Mouse (Mus musculus) layer of hippocampus, adult 9-10 months (tissue): ENCODE results near the gene Znhit6.

Source experiments
- DNase-seq: peaks from one replicate; pipeline ENCODE4 v3.0.0; 2022; ENCODE audit warnings: low spot score

Znhit6 gene

DNA sequence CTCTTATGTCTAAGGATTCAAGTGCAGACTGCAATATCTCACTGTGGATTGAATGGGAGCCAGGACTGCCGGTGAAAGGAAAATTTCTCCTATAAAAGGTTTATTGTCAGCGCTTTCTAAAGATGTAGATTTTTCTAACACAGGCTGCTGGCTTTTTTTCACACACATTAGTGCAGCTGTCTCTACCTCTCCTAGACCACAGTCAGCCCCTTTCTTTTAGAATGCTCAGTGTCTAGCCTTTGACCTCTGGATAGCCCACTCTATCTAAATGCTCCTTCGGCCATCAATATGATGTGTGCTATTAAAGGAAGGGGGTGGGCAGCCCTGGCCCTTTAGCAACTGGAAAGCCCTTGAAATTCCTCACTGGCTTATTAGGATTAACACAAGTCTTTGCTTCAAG, 70.0 kb downstream of the Znhit6 start:
- DNase-seq, result no peak

DNA sequence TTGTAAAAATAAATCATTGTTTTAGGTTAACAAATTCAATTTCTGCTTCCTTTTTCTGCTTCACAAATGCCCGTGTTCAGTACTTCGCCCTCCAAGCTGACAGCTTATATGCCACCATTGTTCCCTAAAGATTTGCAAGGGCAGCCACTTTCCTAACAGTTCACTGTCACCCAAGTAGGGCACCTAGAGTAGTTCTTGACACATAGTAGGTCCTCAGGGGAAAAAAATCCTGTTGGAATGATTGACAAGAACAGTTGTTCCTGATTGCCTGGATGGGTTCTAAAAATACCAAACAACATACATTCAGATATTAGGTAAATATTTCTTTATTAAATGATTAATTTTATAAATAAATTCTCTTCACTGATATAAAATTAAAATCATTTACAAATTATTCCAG, 70.7 kb downstream of the Znhit6 start:
- DNase-seq, result no peak

- no peak for DNase-seq
These were observed 71.4 kb downstream of the Znhit6 start for GRCm38 (mm10) chr3:145647416-145647815.

DNA sequence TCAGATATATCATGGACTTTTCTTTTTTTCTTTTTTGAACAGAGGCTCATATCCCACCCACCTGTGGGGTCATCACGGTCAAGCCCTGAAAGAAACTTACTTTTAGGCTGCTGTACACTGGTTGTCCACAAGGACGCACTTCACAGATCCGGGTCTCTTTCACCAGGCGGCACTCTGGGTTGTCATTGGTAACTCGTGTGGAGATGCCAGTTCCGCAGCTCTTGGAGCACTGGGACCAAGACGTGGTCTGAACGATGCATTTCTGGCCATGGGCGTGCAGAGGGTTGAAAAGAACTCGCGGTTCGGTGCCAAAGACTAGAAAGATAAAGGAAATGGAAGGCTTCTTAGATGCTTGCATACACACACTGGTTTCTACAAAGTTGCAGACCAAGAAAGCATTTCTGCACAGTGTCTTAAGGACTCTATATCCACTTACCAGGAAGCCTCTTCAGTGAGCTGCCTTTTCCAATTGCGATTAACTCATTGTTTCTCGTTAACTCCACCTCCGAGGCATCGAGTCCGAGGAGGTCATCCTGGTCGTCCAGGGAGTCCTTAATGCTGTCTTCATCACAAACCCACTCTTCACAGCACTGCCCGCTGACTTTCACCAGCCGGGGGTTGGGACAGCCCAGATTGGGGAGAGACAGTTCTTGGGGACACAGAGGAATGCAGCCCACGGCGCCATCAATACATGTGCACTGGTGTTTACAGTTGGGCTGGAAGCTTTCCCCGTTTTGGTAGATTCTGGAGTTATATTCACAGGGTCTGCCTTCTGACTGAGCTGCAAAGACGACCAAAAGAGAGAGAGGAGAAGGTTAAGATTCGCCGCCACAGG, 72.3 kb downstream of the Znhit6 start:
- no peak for DNase-seq

- DNase-seq, result no peak
These were observed 73.2 kb downstream of the Znhit6 start for GRCm38 (mm10) chr3:145648991-145649851.

DNA sequence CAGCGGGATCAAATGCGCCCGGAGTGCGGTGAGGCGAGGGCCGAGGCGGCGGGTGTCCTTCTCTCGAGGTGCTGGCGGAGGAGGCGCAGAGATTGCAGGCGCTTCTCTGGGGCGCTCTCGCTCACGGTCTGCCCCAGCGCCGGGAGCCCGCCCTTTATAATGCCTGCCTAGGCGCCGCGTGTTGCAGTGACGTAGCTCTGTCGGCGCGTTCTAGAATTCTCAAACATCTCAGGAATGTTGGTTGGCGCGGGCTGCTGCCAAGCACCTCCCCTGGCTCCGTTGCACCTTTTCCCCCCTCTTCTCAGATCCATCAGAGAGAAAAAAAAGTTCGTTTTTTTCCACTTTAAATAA, 73.8 kb downstream of the Znhit6 start, which contains the start of gene Ccn1:
Gene Ccn1 (minus strand): TSS at position 130 of the 351 bp plus-strand sequence.
- DNase-seq, result no peak

- DNase-seq, result no peak
These were observed 74.5 kb downstream of the Znhit6 start for GRCm38 (mm10) chr3:145650298-145651011.

DNA sequence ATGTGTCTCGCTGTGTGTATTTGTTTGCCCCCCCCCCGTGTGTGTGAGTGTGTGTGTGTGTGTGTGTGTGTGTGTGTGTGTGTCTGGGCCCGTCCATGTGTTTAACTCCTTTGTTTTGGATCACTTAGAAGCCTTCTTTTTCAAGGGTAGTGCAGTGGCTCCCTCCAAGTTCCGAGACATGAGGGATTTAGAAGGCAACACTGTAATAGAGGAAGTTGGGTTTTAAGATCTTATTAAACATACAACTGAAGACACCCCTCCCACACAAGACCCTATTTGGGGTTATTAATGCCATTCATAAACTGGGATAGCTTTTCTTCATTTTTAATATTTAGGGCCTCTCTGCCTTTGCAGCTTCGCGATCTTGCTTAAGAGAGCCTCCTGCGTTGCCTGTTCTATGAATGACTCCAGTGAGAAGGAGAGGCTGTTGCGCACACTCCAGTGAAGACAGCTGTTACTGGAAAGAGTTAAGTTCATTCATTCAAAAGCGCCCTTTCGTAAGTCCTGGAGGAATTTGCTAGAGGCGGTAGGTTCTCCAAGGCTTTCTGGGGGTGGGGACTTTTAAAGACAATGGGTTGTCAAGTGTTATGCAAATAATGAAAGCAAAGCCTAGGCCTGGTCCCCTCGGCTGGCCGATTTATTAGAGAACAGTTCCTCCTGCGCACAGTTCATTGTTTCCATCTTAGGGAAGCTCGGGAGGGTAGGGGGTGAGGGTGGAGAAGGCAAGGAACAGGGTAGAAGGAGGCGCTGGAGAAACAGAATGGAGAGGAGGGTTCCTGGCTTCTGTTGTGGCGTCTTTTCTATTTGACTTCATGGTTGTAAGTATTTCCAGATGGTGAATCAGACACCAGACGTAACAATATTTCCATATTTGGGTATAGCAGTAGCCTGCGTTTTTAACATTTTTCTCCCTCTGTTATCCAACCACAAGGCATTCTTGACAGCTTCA, 75.3 kb downstream of the Znhit6 start:
- DNase-seq, result no peak

GRCm38 (mm10) chr3:145651978-145652321, 75.9 kb downstream of the Znhit6 start:
- DNase-seq, result no peak

- no peak for DNase-seq
These were observed 76.5 kb downstream of the Znhit6 start for GRCm38 (mm10) chr3:145652322-145653131.

DNA sequence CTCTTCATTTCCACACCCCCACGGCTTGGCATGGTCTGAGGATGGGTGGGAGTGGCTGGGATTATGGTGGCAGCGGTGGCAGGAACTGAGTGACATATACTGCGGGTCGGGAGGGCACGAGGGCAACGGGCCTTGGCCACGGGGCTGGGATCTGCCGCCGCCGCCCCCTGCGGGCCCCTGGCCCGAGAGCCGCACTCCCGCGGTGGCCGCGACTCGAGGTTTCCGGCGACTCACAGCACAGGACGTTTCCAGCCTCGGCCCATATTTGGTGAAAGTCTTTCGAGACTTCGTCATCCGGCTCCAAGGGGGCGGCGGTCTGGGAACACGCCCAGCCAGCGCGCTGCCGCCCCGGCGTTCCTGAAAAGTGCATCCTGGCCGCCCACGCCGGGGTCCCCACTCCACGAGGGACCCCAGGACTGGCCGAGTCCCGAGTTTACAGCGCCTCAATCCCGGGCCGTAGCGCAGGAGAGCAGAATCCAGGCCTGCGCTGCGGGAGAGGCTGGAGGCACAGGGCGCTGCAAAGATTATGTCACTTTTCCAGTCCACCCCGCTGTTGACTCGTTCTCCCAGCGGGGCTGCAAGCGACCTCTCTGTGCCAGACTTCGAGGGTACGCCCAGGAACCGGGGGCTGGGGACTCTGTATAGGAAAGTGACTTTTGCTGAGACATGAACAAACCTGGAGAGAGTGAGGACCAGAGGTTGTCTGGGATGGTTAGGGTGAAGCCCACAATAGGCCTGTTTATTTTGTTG, 77.4 kb downstream of the Znhit6 start:
- DNase-seq, result no peak

- DNase-seq, result no peak
These were observed 78.0 kb downstream of the Znhit6 start for GRCm38 (mm10) chr3:145654028-145654427.
